Mouse (Mus musculus) heart, embryonic 11.5 days (tissue): ENCODE data around the gene Hist2h2bb. TPM values are rescaled to one million over a fixed set of nuclear protein-coding genes. Genes with fewer than 3 reads are reported as not detected.
"Not testable (repeated sequence)": the region's sequence is repeated elsewhere in the genome, so short reads cannot be mapped to it uniquely, and the experiment has no call there.

Experiments
- ATAC-seq: fragments of 200-750 bp; cut with Nextera tagmentation; replicated peaks from 2 replicates; pipeline ENCODE4 v1.8.0; 2017; ENCODE audit warnings: moderate library complexity; ENCODE audit not compliant: insufficient number of reproducible peaks, low FRiP score, low TSS enrichment
- H3K27ac ChIP-seq: fragments of 300-500 bp; sonication (generic); 2 replicates; pipeline ENCODE4 v1.5.1; 2014; ENCODE audit warnings: mild to moderate bottlenecking, low read depth, low read length
- H3K27me3 ChIP-seq: fragments of 300-500 bp; sonication (generic); 2 replicates; pipeline ENCODE4 v1.6.1; 2014; ENCODE audit warnings: mild to moderate bottlenecking, low read length, mixed read lengths; ENCODE audit not compliant: control insufficient read depth, insufficient read depth
- H3K36me3 ChIP-seq: fragments of 300-500 bp; sonication (generic); 2 replicates; pipeline ENCODE4 v1.6.1; 2014; ENCODE audit warnings: mild to moderate bottlenecking, low read length, moderate library complexity, mixed read lengths; ENCODE audit not compliant: control insufficient read depth, insufficient read depth
- H3K4me1 ChIP-seq: fragments of 300-500 bp; sonication (generic); 2 replicates; pipeline ENCODE4 v1.6.1; 2014; ENCODE audit warnings: low read length; ENCODE audit not compliant: control insufficient read depth, insufficient read depth
- H3K4me2 ChIP-seq: fragments of 300-500 bp; sonication (generic); 2 replicates; pipeline ENCODE4 v1.6.1; 2014; ENCODE audit warnings: mild to moderate bottlenecking, moderate library complexity
- H3K4me3 ChIP-seq: fragments of 300-500 bp; sonication (generic); 2 replicates; pipeline ENCODE4 v1.5.1; 2014; ENCODE audit warnings: low read depth, low read length
- H3K9ac ChIP-seq: fragments of 300-500 bp; sonication (generic); 2 replicates; pipeline ENCODE4 v1.6.1; 2014; ENCODE audit warnings: mild to moderate bottlenecking, low read depth, low read length, moderate library complexity
- H3K9me3 ChIP-seq: fragments of 300-500 bp; sonication (generic); replicated peaks from 2 replicates; pipeline ENCODE4 v1.6.1; 2016; ENCODE audit warnings: low read length; ENCODE audit not compliant: control insufficient read depth
- WGBS: fragments of 180-500 bp; shearing (Covaris S2); extraction: QIAGEN DNeasy Blood & Tissue Kit; methylation state at CpG from one replicate; pipeline ENCODE4 v1.1.7; 2014; ENCODE audit not compliant: insufficient replicate concordance; 5-methylcytosine and 5-hydroxymethylcytosine counted together
- polyA plus RNA-seq: library from polyadenylated mRNA; unstranded; fragments of >200 nt; fragmentation: Nextera tagmentation; extraction: Ambion mirVana; gene quantifications from 2 replicates; pipeline ENCODE4 v1.2.1, GENCODE M21; 2014

Hist2h2bb gene
- polyA plus RNA-seq, 1 experiment from 2014 or later, result 7.1 TPM

GRCm38 (mm10) chr3:96237904-96238511 is 31.5 kb upstream of the Hist2h2bb start:
- under 1% methylated on average over 12 of the region's 12 CpGs for WGBS
- no peaks in the 10 kb centered on the region for H3K27me3 ChIP-seq
- H3K27ac ChIP-seq, result peak overlapping the region; percentile 83
- H3K9ac ChIP-seq, result peak overlapping the region; percentile 84
- no peaks in the 10 kb centered on the region for H3K9me3 ChIP-seq
- ATAC-seq, result no peak
- H3K4me3 ChIP-seq, result peak overlapping the region; percentile 59
- peak overlapping the region; percentile 76 for H3K4me2 ChIP-seq
- peaks cover 11% of the 10 kb centered on the region for H3K4me1 ChIP-seq
- H3K36me3 ChIP-seq, result no peaks in the 10 kb centered on the region

- not testable (repeated sequence) for H3K27me3 ChIP-seq, H3K9me3 ChIP-seq, H3K36me3 ChIP-seq
- Histone ChIP-seq H3K4me3 (peak within 1 kb of the TSS; percentile 59), H3K4me2 (peak within 1 kb of the TSS; percentile 76), H3K4me1 (peaks cover 15% of the 10 kb centered on the region), H3K9ac (peak within 1 kb of the TSS; percentile 84), H3K27ac (peak within 1 kb of the TSS; percentile 83)
- ATAC-seq, result peak; percentile 88
- 0% methylated on average over 17 of the region's 68 CpGs for WGBS
These were observed 30.4 kb upstream of the Hist2h2bb start, which contains the start of gene Hist2h3c2 for GRCm38 (mm10) chr3:96238954-96239793. Gene Hist2h3c2 (minus strand): TSS chr3:96239127.

DNA sequence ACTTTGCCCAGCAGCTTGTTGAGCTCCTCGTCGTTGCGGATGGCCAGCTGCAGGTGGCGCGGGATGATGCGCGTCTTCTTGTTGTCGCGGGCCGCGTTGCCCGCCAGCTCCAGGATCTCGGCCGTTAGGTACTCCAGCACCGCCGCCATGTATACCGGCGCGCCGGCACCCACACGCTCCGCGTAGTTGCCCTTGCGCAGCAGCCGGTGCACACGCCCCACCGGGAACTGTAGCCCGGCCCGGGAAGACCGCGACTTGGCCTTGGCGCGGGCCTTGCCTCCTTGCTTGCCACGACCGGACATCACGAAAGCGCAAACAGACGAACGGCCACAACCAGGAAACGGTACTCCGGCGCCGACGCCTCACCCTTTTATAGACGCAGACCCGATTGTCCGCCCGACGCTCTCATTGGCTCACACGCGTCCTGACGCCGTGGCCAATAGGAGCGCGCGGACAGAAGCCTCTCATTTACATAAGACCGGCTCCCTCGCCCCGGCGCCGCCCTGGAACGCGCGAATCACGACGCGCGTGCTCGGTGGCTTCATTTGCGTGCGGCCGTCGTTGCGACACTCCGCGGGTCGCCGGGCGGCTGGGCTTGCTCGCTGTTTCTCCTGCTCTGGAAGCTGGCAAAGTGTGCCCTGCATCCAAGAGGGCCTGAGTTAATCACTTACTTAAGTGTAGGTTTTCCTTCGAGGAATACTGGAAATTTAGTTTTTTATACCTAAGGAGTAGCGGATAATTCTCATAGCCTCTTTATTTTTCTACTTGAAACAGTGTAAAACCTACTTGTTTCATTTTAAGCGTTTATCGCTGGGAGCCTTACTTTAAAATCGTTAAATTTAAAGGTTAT is 29.4 kb upstream of the Hist2h2bb start, which contains the start of gene Hist2h2aa2:
TSS of gene Hist2h2aa2 (minus strand) at position 328 of the 850 bp plus-strand sequence.
- Histone ChIP-seq H3K4me1 (peaks cover 21% of the 10 kb centered on the region), H3K4me2 (peak within 1 kb of the TSS; percentile 54), H3K9ac (peak within 1 kb of the TSS; percentile 59; the same call in 1 of the 2 replicates), H3K27ac (peak within 1 kb of the TSS; percentile 87), H3K4me3 (peak within 1 kb of the TSS; percentile 32)
- ATAC-seq, result peak; percentile 81
- WGBS, result 4% methylated on average over 29 of the region's 85 CpGs
- not testable (repeated sequence) for H3K9me3 ChIP-seq, H3K36me3 ChIP-seq, H3K27me3 ChIP-seq

DNA sequence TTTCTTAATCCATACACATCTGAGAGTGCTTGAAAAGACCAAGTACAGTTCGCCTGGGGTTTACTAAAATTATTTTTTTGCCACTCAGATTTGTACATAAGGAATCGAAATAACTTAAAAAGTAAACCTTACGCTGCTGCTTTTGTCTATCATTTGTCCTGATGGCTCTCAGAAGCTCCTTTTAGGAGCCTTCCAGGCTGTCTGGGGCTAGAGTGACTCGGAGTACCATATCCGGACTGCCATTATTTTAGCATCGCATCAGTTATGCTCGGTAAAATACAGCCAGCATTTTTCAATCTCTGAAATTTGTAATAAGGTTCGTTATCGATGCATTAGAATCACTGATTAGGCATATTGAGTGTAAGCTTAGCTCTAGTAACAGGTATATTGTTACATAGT is 28.8 kb upstream of the Hist2h2bb start:
- H3K9ac ChIP-seq, result peak overlapping the region; percentile 59; the same call in 1 of the 2 replicates
- peaks cover 21% of the 10 kb centered on the region for H3K4me1 ChIP-seq
- ATAC-seq, result no peak
- peak overlapping the region; percentile 21 for H3K4me3 ChIP-seq
- H3K9me3 ChIP-seq, result no peaks in the 10 kb centered on the region
- H3K36me3 ChIP-seq, result no peaks in the 10 kb centered on the region
- H3K4me2 ChIP-seq, result peak overlapping the region; percentile 54
- H3K27me3 ChIP-seq, result no peaks in the 10 kb centered on the region
- WGBS, result 79% methylated on average over 9 of the region's 9 CpGs
- H3K27ac ChIP-seq, result peak overlapping the region; percentile 87

DNA sequence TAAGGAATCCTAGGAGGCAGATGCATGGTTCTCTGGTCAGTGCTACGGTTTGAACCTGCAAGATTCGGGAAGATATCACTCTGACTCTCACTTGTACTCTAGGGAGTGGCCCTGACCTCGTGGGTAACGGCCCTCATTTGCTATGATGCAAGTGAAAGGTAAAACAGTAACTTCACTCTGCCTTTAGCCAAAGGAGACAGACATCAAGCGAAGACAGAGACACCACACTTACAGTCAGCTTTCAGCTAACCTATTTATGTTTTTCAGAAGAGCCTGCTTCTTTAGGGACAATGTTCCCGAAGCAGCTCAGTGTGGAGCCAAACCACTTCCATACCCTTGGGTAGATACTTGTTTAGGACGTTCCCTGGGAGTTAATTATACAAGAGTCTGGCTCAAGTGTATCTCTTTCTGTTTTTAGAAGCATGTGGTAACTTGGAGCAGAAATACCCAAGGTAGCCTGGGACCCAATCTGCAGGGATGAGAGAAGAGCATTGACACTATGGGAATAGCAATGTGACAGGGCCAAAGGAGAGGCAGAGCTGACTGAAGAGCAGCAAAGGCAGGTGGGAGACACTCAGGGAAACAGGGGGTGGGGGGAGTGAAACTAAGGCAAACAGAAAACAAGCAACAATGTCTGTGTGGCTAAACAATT is 25.5 kb upstream of the Hist2h2bb start:
- no peaks in the 10 kb centered on the region for H3K27me3 ChIP-seq
- H3K27ac ChIP-seq, result peak overlapping the region; percentile 94
- no peaks in the 10 kb centered on the region for H3K36me3 ChIP-seq
- WGBS, result 75% methylated on average over 7 of the region's 7 CpGs
- H3K9me3 ChIP-seq, result no peaks in the 10 kb centered on the region
- no peak for ATAC-seq
- H3K4me2 ChIP-seq, result peak overlapping the region; percentile 66
- H3K4me3 ChIP-seq, result peak overlapping the region; percentile 45; the same call in 1 of the 2 replicates
- H3K9ac ChIP-seq, result peak overlapping the region; percentile 79
- peaks cover 17% of the 10 kb centered on the region for H3K4me1 ChIP-seq

- not testable (repeated sequence) for H3K27me3 ChIP-seq, H3K36me3 ChIP-seq, H3K9me3 ChIP-seq
- ATAC-seq, result peak; percentile 87
- peaks cover 17% of the 10 kb centered on the region for H3K4me1 ChIP-seq
- peak within 1 kb of the TSS; percentile 94 for H3K27ac ChIP-seq
- WGBS, result under 1% methylated on average over 28 of the region's 88 CpGs
- peak within 1 kb of the TSS; percentile 45 for H3K4me3 ChIP-seq
- peak within 1 kb of the TSS; percentile 66 for H3K4me2 ChIP-seq
- H3K9ac ChIP-seq, result peak within 1 kb of the TSS; percentile 79
These were observed 24.3 kb upstream of the Hist2h2bb start, which contains the start of gene Hist2h2aa1 for GRCm38 (mm10) chr3:96245003-96245886. Gene Hist2h2aa1 (plus strand): TSS chr3:96245497.

- peaks cover 14% of the 10 kb centered on the region for H3K4me1 ChIP-seq
- H3K4me2 ChIP-seq, result peak overlapping the region; percentile 41
- H3K4me3 ChIP-seq, result peak overlapping the region; percentile 25; the same call in 1 of the 2 replicates
- not testable (repeated sequence) for H3K36me3 ChIP-seq, H3K9ac ChIP-seq, H3K27me3 ChIP-seq, ATAC-seq, H3K9me3 ChIP-seq
- WGBS, result 0% methylated on average over 10 of the region's 21 CpGs
- H3K27ac ChIP-seq, result peak overlapping the region; percentile 62; the same call in 1 of the 2 replicates
These were observed 23.5 kb upstream of the Hist2h2bb start for GRCm38 (mm10) chr3:96246018-96246417.
